Mouse (Mus musculus): Measurements from ENCODE around the gene Cabp7.

- no peak for TF ChIP-seq CTCF (IDR thresholded peaks at IDR 0.05; ENCODE audit: low read depth)
- TF ChIP-seq EP300 (IDR thresholded peaks at IDR 0.05; ENCODE audit: low read depth) = no peak
Measured at GRCm38 (mm10) chr11:4729603-4730002, 17.0 kb downstream of the Cabp7 start.
